Mouse (Mus musculus) midbrain, embryonic 10.5 days (tissue): ENCODE results near the gene Best1. TPM values are rescaled to one million over a fixed set of nuclear protein-coding genes. Genes with fewer than 3 reads are reported as not detected.
A peak's percentile ranks its signal among the peaks of the same experiment; 100 is the strongest.

Experiments
- DNase-seq: peaks from one replicate; pipeline ENCODE4 v3.0.0-alpha.2; 2017; ENCODE audit warnings: low spot score
- H3K27ac ChIP-seq: fragments of 300-500 bp; sonication (generic); replicated peaks from 2 replicates; pipeline ENCODE4 v1.5.1; 2016; ENCODE audit warnings: mild to moderate bottlenecking
- H3K27me3 ChIP-seq: fragments of 300-500 bp; sonication (generic); 2 replicates; pipeline ENCODE4 v1.6.1; 2016; ENCODE audit warnings: low read depth, mild to moderate bottlenecking; ENCODE audit not compliant: poor library complexity, severe bottlenecking
- H3K36me3 ChIP-seq: fragments of 300-500 bp; sonication (generic); 2 replicates; pipeline ENCODE4 v1.6.1; 2016; ENCODE audit warnings: mild to moderate bottlenecking, moderate library complexity
- H3K4me1 ChIP-seq: fragments of 300-500 bp; sonication (generic); 2 replicates; pipeline ENCODE4 v1.6.1; 2016
- H3K4me3 ChIP-seq: fragments of 300-500 bp; sonication (generic); 2 replicates; pipeline ENCODE4 v1.5.1; 2016; ENCODE audit warnings: mild to moderate bottlenecking, moderate library complexity
- H3K9me3 ChIP-seq: fragments of 300-500 bp; sonication (generic); replicated peaks from 2 replicates; pipeline ENCODE4 v1.6.1; 2016; ENCODE audit warnings: mild to moderate bottlenecking
- WGBS: fragments of 180-500 bp; shearing (Covaris S2); methylation state at CpG from one replicate; pipeline ENCODE4 v1.1.7; 2016; 5-methylcytosine and 5-hydroxymethylcytosine counted together
- polyA plus RNA-seq: library from polyadenylated mRNA; unstranded; fragments of >200 nt; fragmentation: Nextera tagmentation; extraction: Ambion mirVana; gene quantifications from 2 replicates; pipeline ENCODE4 v1.2.1, GENCODE M21; 2016

The Best1 gene
- polyA plus RNA-seq, 1 experiment from 2014 or later, result 2.0 TPM

DNA sequence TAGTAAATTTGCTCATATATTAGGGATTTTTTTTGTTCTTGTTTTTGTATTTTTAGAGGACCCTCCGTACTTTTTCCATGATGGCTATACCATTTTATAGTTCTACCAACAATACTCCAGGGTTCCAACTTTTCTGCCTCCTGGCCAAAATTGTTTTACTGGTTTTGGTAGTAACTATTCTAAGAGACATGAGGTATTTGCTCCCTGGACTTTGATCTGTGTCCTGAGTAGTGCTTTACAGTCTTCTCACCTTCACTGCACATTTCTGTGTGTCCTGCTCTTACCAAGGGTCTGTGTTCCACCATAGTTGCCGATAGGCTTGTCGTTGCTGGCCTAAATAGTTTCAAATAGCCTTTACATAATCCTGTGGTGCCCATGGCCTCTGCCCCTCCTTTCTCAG is 36.9 kb upstream of the Best1 start:
- no peaks in the 10 kb centered on the region for H3K9me3 ChIP-seq
- 85% methylated on average over 3 of the region's 3 CpGs for WGBS
- H3K36me3 ChIP-seq, result no peaks in the 10 kb centered on the region
- peaks cover 44% of the 10 kb centered on the region for H3K4me1 ChIP-seq
- no peak overlapping the region for H3K27ac ChIP-seq
- no peak overlapping the region for H3K4me3 ChIP-seq
- peaks cover 48% of the 10 kb centered on the region for H3K27me3 ChIP-seq
- no peak for DNase-seq

- no peak for DNase-seq
- 63% methylated on average over 2 of the region's 2 CpGs for WGBS
- H3K27me3 ChIP-seq, result peaks cover 40% of the 10 kb centered on the region
- H3K9me3 ChIP-seq, result no peaks in the 10 kb centered on the region
- peaks cover 43% of the 10 kb centered on the region for H3K4me1 ChIP-seq
- H3K36me3 ChIP-seq, result no peaks in the 10 kb centered on the region
- H3K27ac ChIP-seq, result no peak overlapping the region
- no peak overlapping the region for H3K4me3 ChIP-seq
Measured at GRCm38 (mm10) chr19:10037534-10037933, 36.1 kb upstream of the Best1 start.

GRCm38 (mm10) chr19:10034785-10035447 is 33.5 kb upstream of the Best1 start:
- Histone ChIP-seq H3K4me1 (peaks cover 24% of the 10 kb centered on the region), H3K27me3 (peaks cover 21% of the 10 kb centered on the region), H3K36me3 (no peaks in the 10 kb centered on the region), H3K9me3 (no peaks in the 10 kb centered on the region), H3K27ac (peak overlapping the region; percentile 72), H3K4me3 (no peak overlapping the region)
- WGBS, result 63% methylated on average over 8 of the region's 8 CpGs
- DNase-seq, result peak; percentile 83

DNA sequence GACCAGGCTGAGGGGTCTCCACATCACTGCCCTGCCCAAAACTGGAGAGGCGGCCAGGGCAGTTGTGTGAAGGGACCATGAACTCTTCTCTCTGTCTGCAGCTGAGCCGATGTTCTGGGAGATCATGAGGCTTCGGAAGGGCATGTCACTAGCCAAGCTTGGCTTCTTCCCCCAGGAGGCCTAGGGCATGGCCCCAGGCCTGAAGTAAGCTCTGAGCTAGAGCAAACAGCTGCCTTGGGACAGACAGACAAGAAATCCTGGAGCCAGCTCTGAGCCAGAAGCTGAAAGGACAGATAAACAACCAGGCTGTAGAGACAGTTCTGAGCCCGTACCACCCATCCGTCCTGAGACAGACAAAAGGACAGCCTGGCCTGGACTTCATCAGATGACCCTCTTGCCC is 32.9 kb upstream of the Best1 start:
- no peak for DNase-seq
- no peak overlapping the region; the same call in 1 of the 2 replicates for H3K4me3 ChIP-seq
- H3K27ac ChIP-seq, result peak overlapping the region; percentile 72
- H3K36me3 ChIP-seq, result no peaks in the 10 kb centered on the region
- 80% methylated on average over 5 of the region's 5 CpGs for WGBS
- peaks cover 24% of the 10 kb centered on the region for H3K4me1 ChIP-seq
- no peaks in the 10 kb centered on the region for H3K9me3 ChIP-seq
- H3K27me3 ChIP-seq, result peaks cover 15% of the 10 kb centered on the region

- Histone ChIP-seq H3K27ac (0 out of 2 replicates have a peak overlapping the region, but pooled peaks have one; percentile 72), H3K4me3 (no peak overlapping the region), H3K36me3 (peaks cover under 1% of the 10 kb centered on the region; the same call in 1 of the 2 replicates), H3K27me3 (peaks cover 6% of the 10 kb centered on the region; the same call in 1 of the 2 replicates), H3K4me1 (peaks cover 19% of the 10 kb centered on the region), H3K9me3 (no peaks in the 10 kb centered on the region)
- peak; percentile 68 for DNase-seq
- 39% methylated on average over 8 of the region's 8 CpGs for WGBS
Measured at GRCm38 (mm10) chr19:10033211-10033973, 32.0 kb upstream of the Best1 start.

GRCm38 (mm10) chr19:10029746-10030145 is 28.3 kb upstream of the Best1 start:
- 88% methylated on average over 2 of the region's 2 CpGs for WGBS
- Histone ChIP-seq H3K4me3 (no peak overlapping the region), H3K9me3 (no peaks in the 10 kb centered on the region), H3K27ac (no peak overlapping the region), H3K27me3 (peaks cover 6% of the 10 kb centered on the region; the same call in 1 of the 2 replicates), H3K4me1 (peaks cover 26% of the 10 kb centered on the region), H3K36me3 (peaks cover 2% of the 10 kb centered on the region; the same call in 1 of the 2 replicates)
- no peak for DNase-seq

DNA sequence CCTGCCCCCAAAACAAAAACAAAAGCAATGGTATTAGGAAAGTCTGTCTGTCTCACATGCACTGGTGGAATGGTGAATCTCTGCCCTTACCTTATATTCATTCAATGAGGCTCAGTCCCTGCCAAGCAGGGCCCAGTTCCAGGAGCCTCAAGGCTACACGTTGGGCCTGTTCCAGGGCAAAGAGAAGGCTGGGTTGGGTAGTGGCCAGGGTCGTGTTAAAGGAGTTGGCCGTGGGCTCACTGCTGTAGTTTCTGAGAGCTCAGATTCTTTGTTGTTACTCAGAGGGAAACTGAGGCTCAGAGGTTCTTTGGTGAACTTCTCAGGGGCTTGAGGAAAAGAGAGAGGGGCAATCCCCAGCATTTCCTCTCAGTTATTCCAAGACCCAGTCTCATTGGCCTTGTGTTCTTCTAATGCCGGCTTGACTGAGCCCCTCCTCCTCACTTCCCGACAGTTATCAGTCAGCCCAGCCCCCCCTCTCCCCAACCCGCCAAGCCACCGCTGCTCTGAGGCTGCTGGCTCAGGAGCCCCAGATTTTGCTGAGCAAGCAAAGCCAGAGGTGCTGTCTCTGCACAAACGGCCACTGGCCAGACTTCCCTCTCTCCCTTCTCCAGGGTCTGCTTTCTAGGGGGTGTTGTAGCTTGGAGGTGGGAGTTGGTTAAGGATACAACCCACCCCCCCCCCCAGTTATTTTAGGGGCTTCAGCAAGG is 23.9 kb upstream of the Best1 start:
- Histone ChIP-seq H3K4me3 (no peak overlapping the region), H3K9me3 (0 out of 2 replicates have a peak, but pooled peaks cover 3% of the 10 kb centered on the region), H3K27ac (peak overlapping the region; percentile 35; the same call in 1 of the 2 replicates), H3K4me1 (peaks cover 30% of the 10 kb centered on the region), H3K36me3 (peaks cover 2% of the 10 kb centered on the region; the same call in 1 of the 2 replicates), H3K27me3 (peaks cover 7% of the 10 kb centered on the region; the same call in 1 of the 2 replicates)
- 28% methylated on average over 8 of the region's 8 CpGs for WGBS
- peak; percentile 26 for DNase-seq

- peaks cover 25% of the 10 kb centered on the region for H3K27me3 ChIP-seq
- 0 out of 2 replicates have a peak, but pooled peaks cover 3% of the 10 kb centered on the region for H3K9me3 ChIP-seq
- H3K36me3 ChIP-seq, result peaks cover 1% of the 10 kb centered on the region; the same call in 1 of the 2 replicates
- WGBS, result 63% methylated on average over 9 of the region's 9 CpGs
- DNase-seq, result no peak
- H3K4me3 ChIP-seq, result no peak overlapping the region
- peaks cover 44% of the 10 kb centered on the region for H3K4me1 ChIP-seq
- peak overlapping the region; percentile 57 for H3K27ac ChIP-seq
Measured at GRCm38 (mm10) chr19:10023304-10023758, 21.9 kb upstream of the Best1 start.

DNA sequence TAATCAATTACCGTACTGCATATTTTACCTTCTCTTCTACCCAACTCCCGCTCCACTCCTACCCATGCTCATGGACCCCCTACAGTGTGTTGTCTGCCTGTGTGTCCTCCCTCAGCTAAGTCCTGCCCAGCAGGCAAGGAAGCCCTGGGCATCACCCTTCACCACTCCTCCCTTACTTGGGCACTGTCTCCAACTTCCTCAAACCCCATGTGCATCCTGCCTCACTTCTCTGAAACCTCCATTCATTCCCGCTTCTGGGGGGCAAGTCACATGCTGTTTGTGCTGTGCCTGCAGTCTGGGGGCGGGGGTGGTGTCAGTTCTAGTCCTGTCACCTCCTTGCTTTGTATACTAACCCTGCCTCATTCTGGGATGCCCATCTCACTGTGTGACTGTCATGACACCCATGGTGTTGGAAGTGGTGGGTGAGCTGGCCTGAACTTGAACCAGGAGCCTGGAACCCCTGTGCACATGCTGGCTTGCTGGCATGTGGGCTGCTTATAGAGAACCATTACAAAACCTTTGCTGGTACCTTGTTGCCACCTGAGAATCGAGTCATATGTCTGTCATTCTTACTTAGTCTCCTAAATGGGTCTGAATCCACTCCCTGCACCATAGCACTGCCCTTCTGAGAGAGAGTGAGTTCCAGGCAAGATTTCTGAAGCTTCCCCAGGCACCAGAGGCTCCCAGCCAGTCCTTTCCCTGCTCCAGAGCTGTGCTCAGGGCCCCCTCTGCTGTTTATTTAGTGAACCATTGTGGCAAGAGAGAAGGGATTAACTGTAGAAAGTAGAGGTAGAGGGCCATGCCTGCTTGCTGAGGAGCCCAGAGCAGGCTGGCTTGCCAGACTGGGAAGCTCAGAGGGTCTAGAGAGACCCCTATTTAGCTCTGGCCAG is 21.2 kb upstream of the Best1 start:
- H3K27ac ChIP-seq, result peak overlapping the region; percentile 57
- H3K4me1 ChIP-seq, result peaks cover 51% of the 10 kb centered on the region
- DNase-seq, result peak; percentile 45
- no peaks in the 10 kb centered on the region for H3K36me3 ChIP-seq
- 64% methylated on average over 5 of the region's 5 CpGs for WGBS
- H3K9me3 ChIP-seq, result 0 out of 2 replicates have a peak, but pooled peaks cover 3% of the 10 kb centered on the region
- H3K27me3 ChIP-seq, result peaks cover 26% of the 10 kb centered on the region
- H3K4me3 ChIP-seq, result no peak overlapping the region

DNA sequence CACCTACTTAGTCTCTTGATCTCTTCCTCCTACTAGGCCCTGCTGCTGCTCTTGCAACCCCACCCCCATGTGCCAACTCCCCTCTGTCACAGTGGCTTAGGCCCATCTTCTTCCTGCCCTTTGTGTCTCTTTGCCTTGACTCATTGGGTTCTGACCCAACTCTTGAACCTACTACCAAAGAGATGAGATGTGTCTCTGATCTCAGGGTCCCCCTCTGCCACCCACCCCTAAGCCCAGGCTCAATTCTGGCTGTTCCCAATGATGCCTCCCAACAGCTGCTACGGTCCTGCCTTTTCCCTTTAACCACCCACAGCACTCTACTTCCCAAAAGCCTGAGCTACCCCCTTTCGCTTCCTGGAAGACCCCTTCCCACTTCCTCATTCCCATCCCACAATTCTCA is 20.5 kb upstream of the Best1 start:
- WGBS, result 85% methylated on average over 2 of the region's 2 CpGs
- Histone ChIP-seq H3K36me3 (no peaks in the 10 kb centered on the region), H3K9me3 (0 out of 2 replicates have a peak, but pooled peaks cover 3% of the 10 kb centered on the region), H3K27ac (no peak overlapping the region), H3K4me3 (no peak overlapping the region), H3K27me3 (peaks cover 33% of the 10 kb centered on the region), H3K4me1 (peaks cover 56% of the 10 kb centered on the region)
- no peak for DNase-seq

DNA sequence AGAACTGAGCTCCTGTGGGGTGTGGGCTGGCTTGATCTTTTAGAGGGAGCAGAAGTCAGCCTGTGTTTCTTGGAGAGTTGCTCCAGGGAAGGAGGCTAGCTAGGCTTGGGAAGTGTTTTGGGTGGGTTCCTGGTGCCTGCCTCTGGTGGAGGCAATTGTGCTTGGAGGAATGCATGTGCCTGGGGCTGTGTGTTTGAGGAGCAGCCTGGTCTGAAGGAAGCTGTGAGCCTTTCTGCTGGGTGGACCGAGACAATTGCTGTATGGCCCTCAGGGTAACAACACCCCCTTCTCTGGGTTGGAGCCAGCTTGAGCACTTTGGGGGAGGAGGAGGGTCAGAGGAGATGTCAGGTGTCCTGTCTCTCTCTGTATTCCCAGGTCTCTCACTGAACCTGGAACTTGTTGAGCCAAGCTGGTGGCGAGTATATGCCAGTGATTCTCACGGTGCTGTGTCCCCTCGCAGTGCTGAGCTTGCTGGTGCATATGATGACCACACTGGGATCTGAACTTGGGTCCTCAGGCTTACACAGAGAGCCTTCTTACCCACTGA is 17.9 kb upstream of the Best1 start:
- peaks cover 49% of the 10 kb centered on the region for H3K4me1 ChIP-seq
- no peak for DNase-seq
- H3K36me3 ChIP-seq, result no peaks in the 10 kb centered on the region
- peaks cover 41% of the 10 kb centered on the region for H3K27me3 ChIP-seq
- 0 out of 2 replicates have a peak, but pooled peaks cover 3% of the 10 kb centered on the region for H3K9me3 ChIP-seq
- WGBS, result 72% methylated on average over 4 of the region's 4 CpGs
- H3K4me3 ChIP-seq, result peak overlapping the region; percentile 60
- H3K27ac ChIP-seq, result 0 out of 2 replicates have a peak overlapping the region, but pooled peaks have one; percentile 84
